Mouse (Mus musculus) CD4-positive, CD25-positive, alpha-beta regulatory T cell, adult 2 months (primary cell): ENCODE results near the gene Dlat.

Experiments
- DNase-seq: peaks from one replicate; pipeline ENCODE4 v3.0.0-alpha.2; 2012; ENCODE audit warnings: low read depth, low spot score

The Dlat gene

DNA sequence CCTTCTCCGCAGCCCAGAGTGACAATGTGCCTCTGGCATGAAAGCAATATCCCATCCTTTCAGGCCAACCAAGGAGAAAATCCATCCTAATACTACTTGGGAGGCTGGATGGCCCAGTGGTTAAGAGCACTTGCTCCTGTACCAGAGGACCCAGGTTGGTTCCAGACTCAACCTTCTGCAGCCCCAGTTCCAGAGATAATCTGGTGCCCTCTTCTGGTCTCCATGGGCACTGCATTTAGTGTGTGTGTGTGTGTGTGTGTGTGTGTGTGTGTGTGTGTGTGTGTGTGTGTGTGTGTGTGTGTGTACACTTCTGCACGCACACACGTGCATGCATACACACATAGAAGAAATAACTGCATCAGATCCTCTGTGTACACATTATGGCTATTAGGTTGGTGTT lies 66.0 kb downstream of the Dlat start:
- peak; percentile 73 for DNase-seq

DNA sequence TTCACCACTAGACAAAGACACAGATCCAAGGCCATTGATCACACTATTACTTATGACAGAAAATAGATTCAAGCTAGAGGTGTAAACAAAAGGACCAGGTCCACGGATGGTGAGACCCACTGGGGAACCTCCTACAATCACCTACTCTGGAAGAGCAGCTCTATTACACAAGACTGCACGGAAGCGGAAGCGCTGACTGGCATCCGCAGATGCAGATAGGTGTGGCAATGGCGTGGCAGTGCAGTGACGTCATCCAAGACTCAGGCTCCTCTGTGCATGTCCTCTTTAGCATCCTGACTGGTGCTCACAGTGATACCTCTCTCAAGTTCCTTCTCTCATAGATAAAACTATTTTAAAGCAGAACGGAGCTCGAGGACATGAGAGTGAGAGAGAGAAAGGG lies 66.6 kb downstream of the Dlat start:
- DNase-seq = no peak

DNA sequence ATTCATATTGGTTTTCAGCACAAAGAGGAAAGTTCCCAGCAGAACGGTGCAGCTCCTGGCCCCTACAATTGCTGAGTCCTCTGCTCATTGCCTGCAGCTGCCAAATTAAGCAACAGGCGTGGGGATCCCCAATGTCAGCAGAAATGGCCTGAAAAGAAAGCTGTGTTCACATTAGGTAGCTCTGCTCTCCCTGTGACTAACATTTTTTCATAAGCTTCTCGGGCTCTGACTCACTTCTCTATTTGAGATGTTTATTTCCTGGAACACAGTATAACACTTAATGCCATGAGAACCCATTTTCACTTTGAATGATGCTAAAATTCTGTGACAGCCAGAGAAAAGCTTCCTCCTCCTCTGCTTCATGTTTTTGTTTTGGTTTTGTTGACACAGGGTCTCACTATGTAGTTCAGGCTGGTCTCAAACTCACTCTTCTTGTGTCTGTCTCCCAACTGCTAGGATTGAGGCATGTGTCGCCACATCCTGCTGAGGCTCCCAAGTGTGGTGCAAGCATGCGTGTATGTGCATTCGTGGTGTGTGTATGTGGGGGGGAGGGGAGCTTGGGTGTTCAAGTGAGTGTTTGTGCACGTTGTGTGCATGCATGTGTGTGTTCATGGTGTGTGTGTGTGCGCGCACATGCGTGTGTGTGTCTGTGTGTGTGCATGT lies 68.6 kb downstream of the Dlat start:
- DNase-seq = peak; percentile 24

DNA sequence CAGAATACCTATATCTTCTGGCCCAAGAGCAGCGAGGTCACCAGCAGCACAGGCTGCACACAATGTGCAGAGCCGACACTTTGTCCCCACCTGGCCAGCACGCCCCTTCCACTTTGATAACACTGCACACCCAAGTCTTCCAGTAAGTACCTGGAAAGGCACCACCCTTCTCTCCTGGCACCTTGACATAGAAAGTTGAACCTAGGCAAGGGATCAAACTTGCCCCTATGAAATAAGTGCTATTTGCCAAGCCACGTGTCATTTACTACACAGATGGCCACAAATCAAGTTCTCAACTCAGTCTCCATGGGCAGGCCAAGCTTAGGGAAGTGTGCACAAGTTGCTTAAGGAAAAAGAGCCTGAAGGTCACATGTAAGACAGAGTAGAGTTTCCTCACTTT lies 72.6 kb downstream of the Dlat start:
- no peak for DNase-seq

DNA sequence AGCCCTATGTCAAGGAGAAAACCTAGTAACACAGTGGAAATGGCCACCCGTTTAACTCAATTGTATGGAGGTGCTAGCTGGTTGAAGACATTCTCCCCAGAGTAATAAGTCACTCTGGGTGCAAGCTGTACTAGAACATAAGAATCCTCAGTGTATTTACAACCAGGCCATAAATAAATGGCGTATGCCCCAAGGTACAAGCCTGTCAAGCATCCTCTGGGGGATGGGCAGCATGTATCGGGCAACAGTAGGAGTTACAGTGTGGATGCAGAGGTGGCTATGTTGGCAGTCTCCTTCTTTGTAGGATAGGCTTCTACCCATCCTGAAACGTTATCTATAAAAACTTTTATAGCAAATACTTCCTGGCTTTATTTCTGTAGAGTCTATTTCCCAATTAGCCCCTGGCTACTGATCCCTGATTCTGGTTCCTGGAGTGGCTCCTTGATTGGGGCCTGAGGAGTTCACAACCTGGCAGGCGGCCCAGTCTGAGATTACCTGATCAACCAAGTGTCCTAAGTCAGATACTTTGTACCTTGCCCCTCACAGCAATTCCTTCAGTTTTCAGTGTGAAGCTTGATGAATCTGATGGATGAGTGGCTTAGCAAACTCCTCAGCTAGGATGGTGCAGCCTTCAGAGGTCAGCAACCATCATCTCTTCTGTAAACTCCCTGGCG lies 74.3 kb downstream of the Dlat start:
- DNase-seq = no peak
